Mouse (Mus musculus) limb, embryonic 15.5 days (tissue): ENCODE measurements around the gene Lgi1. TPM values are rescaled to one million over a fixed set of nuclear protein-coding genes. Genes with fewer than 3 reads are reported as not detected.
A peak's percentile ranks its signal among the peaks of the same experiment; 100 is the strongest.

ENCODE experiments used
- ATAC-seq: fragments of 200-750 bp; cut with Nextera tagmentation; 2 replicates; pipeline ENCODE4 v1.8.0; 2017; ENCODE audit warnings: low read depth, moderate TSS enrichment; ENCODE audit not compliant: insufficient number of reproducible peaks, low FRiP score, low TSS enrichment
- H3K27ac ChIP-seq: fragments of 300-500 bp; sonication (generic); 2 replicates; pipeline ENCODE4 v1.5.1; 2015; ENCODE audit warnings: moderate library complexity, mild to moderate bottlenecking, inconsistent platforms
- H3K27me3 ChIP-seq: fragments of 300-500 bp; sonication (generic); 2 replicates; pipeline ENCODE4 v1.6.1; 2015; ENCODE audit warnings: inconsistent platforms
- H3K36me3 ChIP-seq: fragments of 300-500 bp; sonication (generic); 2 replicates; pipeline ENCODE4 v1.6.1; 2015; ENCODE audit warnings: inconsistent platforms
- H3K4me1 ChIP-seq: fragments of 300-500 bp; sonication (generic); 2 replicates; pipeline ENCODE4 v1.6.1; 2015; ENCODE audit warnings: inconsistent platforms
- H3K4me2 ChIP-seq: fragments of 300-500 bp; sonication (generic); 2 replicates; pipeline ENCODE4 v1.6.1; 2015; ENCODE audit warnings: mild to moderate bottlenecking, inconsistent platforms
- H3K4me3 ChIP-seq: fragments of 300-500 bp; sonication (generic); 2 replicates; pipeline ENCODE4 v1.5.1; 2015; ENCODE audit warnings: mild to moderate bottlenecking, inconsistent platforms
- H3K9ac ChIP-seq: fragments of 300-500 bp; sonication (generic); 2 replicates; pipeline ENCODE4 v1.6.1; 2015; ENCODE audit warnings: inconsistent platforms
- H3K9me3 ChIP-seq: fragments of 300-500 bp; sonication (generic); 2 replicates; pipeline ENCODE4 v1.6.1; 2016; ENCODE audit warnings: inconsistent platforms
- WGBS: fragments of 180-500 bp; shearing (Covaris S2); methylation state at CpG from one replicate; pipeline ENCODE4 v1.1.7; 2015; 5-methylcytosine and 5-hydroxymethylcytosine counted together
- polyA plus RNA-seq: library from polyadenylated mRNA; unstranded; fragments of >200 nt; fragmentation: Nextera tagmentation; extraction: Ambion mirVana; gene quantifications from 2 replicates; pipeline ENCODE4 v1.2.1, GENCODE M21; 2015

Lgi1 gene
- polyA plus RNA-seq, result 1.6 and 3.1 TPM in 2 replicates

DNA sequence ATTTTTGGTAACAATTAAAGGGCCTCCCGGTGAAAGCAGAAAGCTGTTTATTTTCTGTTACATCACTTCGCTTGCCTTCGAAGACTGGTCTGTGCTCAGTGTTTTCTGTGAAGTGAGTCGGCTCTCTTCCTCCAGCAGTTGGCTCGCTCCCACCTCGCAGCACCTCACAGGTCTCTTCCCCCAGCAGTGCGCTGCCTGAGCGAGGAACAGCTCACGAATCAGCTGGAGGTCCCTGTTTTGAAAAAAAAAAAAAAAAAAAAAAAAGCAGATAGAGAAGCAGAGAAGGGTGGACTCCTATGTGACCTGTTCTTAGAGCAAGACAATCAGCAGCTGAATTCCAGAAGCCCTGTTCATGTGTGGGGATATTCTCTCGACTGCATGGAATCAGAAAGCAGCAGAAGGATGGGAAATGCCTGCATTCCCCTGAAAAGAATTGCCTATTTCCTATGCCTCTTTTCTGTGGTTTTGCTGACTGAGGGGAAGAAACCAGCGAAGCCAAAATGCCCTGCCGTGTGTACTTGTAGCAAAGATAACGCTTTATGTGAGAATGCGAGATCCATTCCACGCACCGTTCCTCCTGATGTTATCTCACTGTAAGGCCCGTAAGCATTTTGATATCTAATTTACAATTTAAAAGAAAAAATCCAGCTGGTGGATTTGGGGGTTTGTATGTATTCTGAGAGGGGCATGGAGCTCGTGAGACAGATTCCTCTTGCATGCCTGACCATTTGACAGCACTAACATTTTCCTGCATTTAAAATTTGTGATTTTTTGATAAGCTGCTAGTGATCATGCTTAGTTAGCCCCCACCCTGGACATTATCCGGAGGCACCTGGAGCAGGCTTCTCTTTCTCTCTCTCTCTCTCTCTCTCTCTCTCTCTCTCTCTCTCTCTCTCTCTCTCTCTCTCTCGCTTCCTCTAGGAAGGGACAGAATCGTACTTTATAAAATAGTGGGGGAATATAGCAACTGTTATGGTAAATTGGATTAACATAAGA, at the start of gene Lgi1:
Lgi1 (plus strand) TSS at position 32 of the 996 bp plus-strand sequence.
- 0 out of 2 replicates have a peak within 1 kb of the TSS, but pooled peaks have one; percentile 1 for H3K4me3 ChIP-seq
- H3K27me3 ChIP-seq, result peaks cover 5% of the 10 kb centered on the region; the same call in 1 of the 2 replicates
- no peak for ATAC-seq
- H3K4me1 ChIP-seq, result peaks cover 7% of the 10 kb centered on the region; the same call in 1 of the 2 replicates
- no peaks in the 10 kb centered on the region for H3K9me3 ChIP-seq
- no peak within 1 kb of the TSS for H3K27ac ChIP-seq
- H3K4me2 ChIP-seq, result peak within 1 kb of the TSS; percentile 25
- no peaks in the 10 kb centered on the region for H3K36me3 ChIP-seq
- 26% methylated on average over 21 of the region's 21 CpGs for WGBS
- H3K9ac ChIP-seq, result no peak within 1 kb of the TSS

- no peak overlapping the region for H3K4me2 ChIP-seq
- no peaks in the 10 kb centered on the region for H3K4me1 ChIP-seq
- H3K9me3 ChIP-seq, result no peaks in the 10 kb centered on the region
- peaks cover 26% of the 10 kb centered on the region for H3K36me3 ChIP-seq
- H3K4me3 ChIP-seq, result no peak overlapping the region
- no peaks in the 10 kb centered on the region for H3K27me3 ChIP-seq
- H3K27ac ChIP-seq, result no peak overlapping the region
- H3K9ac ChIP-seq, result no peak overlapping the region
- 99% methylated on average over 3 of the region's 3 CpGs for WGBS
- ATAC-seq, result no peak
These were observed 46.6 kb upstream of the Lgi1 start for GRCm38 (mm10) chr19:38217696-38218095.

- peaks cover 8% of the 10 kb centered on the region; the same call in 1 of the 2 replicates for H3K4me1 ChIP-seq
- 7% methylated on average over 12 of the region's 12 CpGs for WGBS
- H3K4me2 ChIP-seq, result peak overlapping the region; percentile 70
- peak overlapping the region; percentile 79 for H3K4me3 ChIP-seq
- no peaks in the 10 kb centered on the region for H3K9me3 ChIP-seq
- H3K36me3 ChIP-seq, result peaks cover 10% of the 10 kb centered on the region
- H3K27me3 ChIP-seq, result no peaks in the 10 kb centered on the region
- peak overlapping the region; percentile 89 for H3K27ac ChIP-seq
- H3K9ac ChIP-seq, result peak overlapping the region; percentile 69
- ATAC-seq, result no peak
These were observed 40.9 kb upstream of the Lgi1 start for GRCm38 (mm10) chr19:38223356-38223904.

DNA sequence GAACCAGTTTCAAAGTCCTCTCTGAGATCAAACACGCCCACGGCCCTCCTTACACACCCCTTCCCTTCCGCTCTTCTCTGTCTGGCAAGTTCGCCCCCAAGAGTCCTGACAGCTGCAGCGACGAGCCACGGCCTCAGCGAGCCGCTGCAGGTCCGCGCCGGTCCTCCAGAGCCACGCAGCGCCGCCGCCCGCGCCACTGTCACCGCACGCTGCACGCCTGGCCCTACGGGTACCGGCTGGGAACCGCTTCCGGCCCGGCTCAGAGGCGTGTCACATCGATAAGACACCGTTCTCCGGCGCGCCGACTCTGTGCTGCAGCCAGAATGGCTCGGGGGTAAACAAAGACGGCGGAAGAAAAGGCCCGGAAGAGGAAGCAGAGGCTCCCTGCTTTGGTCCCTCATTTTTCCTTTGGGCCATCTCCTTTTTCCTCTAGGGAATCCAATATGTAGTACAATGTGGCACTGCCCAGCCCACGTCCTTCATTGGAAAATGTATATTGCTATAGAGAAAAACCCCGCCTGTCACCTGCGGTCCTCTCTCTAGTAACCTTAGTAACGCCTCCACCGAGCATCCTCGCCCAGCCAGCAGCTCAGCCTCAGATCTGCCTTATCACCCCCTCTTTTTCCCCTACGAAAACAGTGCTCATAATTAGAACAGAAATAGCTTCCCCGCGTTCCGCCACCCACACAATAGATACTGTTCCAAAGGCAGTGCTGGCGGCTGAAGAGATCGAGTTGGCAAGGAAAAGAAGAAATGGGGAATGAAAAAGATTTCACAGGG, 40.2 kb upstream of the Lgi1 start, which contains the start of gene Fra10ac1:
Fra10ac1 (minus strand) TSS at position 252 of the 780 bp plus-strand sequence.
- under 1% methylated on average over 49 of the region's 49 CpGs for WGBS
- ATAC-seq, result peak; percentile 93
- H3K9me3 ChIP-seq, result no peaks in the 10 kb centered on the region
- peaks cover 8% of the 10 kb centered on the region; the same call in 1 of the 2 replicates for H3K4me1 ChIP-seq
- H3K9ac ChIP-seq, result peak within 1 kb of the TSS; percentile 69
- no peaks in the 10 kb centered on the region for H3K27me3 ChIP-seq
- peaks cover 5% of the 10 kb centered on the region; the same call in 1 of the 2 replicates for H3K36me3 ChIP-seq
- peak within 1 kb of the TSS; percentile 70 for H3K4me2 ChIP-seq
- peak within 1 kb of the TSS; percentile 89 for H3K27ac ChIP-seq
- peak within 1 kb of the TSS; percentile 79 for H3K4me3 ChIP-seq

- Histone ChIP-seq H3K4me2 (peak overlapping the region; percentile 70), H3K4me1 (peaks cover 8% of the 10 kb centered on the region; the same call in 1 of the 2 replicates), H3K9me3 (no peaks in the 10 kb centered on the region), H3K27me3 (no peaks in the 10 kb centered on the region), H3K27ac (peak overlapping the region; percentile 89; the same call in 1 of the 2 replicates), H3K9ac (no peak overlapping the region), H3K36me3 (peaks cover 2% of the 10 kb centered on the region; the same call in 1 of the 2 replicates), H3K4me3 (peak overlapping the region; percentile 79)
- no peak for ATAC-seq
- 14% methylated on average over 9 of the region's 9 CpGs for WGBS
These were observed 39.7 kb upstream of the Lgi1 start for GRCm38 (mm10) chr19:38224685-38225060.

DNA sequence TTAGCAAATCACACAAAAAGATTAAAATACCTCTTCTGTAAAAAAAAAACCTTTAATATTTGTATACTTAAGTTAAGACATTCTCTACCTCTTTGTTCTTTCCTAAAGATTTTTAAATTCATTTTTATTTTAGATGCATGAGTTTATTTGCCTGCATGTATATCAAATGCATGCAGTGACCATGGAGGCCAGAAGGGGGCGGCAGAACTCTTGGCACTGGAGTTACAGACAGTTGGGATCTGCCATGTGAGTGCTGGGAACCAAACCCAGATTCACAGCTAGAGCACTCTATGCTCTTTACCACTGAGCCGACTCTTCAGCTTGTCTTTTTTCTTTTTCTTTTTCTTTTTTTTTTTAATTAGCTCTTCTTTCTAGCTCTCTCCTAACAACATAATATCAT, 35.6 kb upstream of the Lgi1 start:
- Histone ChIP-seq H3K4me1 (no peaks in the 10 kb centered on the region), H3K4me3 (no peak overlapping the region), H3K27ac (no peak overlapping the region), H3K9ac (no peak overlapping the region), H3K27me3 (no peaks in the 10 kb centered on the region), H3K4me2 (no peak overlapping the region), H3K36me3 (no peaks in the 10 kb centered on the region), H3K9me3 (no peaks in the 10 kb centered on the region)
- WGBS, result 53% methylated on average over 2 of the region's 2 CpGs
- no peak for ATAC-seq

GRCm38 (mm10) chr19:38232087-38232486, 32.2 kb upstream of the Lgi1 start:
- no peaks in the 10 kb centered on the region for H3K36me3 ChIP-seq
- H3K9me3 ChIP-seq, result no peaks in the 10 kb centered on the region
- no peak overlapping the region for H3K4me3 ChIP-seq
- H3K9ac ChIP-seq, result no peak overlapping the region
- no peaks in the 10 kb centered on the region for H3K27me3 ChIP-seq
- no peak overlapping the region for H3K27ac ChIP-seq
- WGBS, result 28% methylated on average over 8 of the region's 8 CpGs
- H3K4me2 ChIP-seq, result no peak overlapping the region
- no peaks in the 10 kb centered on the region for H3K4me1 ChIP-seq
- ATAC-seq, result no peak

- ATAC-seq, result no peak
- Histone ChIP-seq H3K4me3 (no peak overlapping the region), H3K27me3 (no peaks in the 10 kb centered on the region), H3K9me3 (no peaks in the 10 kb centered on the region), H3K36me3 (no peaks in the 10 kb centered on the region), H3K4me2 (no peak overlapping the region), H3K27ac (no peak overlapping the region), H3K4me1 (no peaks in the 10 kb centered on the region), H3K9ac (no peak overlapping the region)
- WGBS, result 7% methylated on average over 4 of the region's 4 CpGs
These were observed 31.8 kb upstream of the Lgi1 start for GRCm38 (mm10) chr19:38232516-38232915.

DNA sequence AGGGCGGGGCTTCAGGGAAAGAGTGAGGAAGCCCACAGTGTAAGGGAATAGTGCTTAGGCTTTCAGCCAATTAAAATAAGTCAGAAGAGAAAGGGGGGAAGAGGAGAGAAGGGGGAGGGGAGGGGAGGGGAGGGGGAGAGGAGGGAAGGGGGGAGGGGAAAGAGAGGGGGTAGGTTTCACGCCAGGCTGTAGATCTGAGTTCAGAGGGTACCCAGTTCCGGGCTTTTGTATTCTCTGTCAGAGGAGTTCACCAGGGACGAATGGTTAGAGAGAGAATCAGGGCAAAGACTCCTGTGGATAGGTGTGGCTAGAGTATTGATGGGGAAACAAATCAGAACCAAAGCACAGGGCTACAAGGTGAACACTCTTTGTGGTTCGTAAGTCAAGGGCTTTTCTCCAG, 27.8 kb upstream of the Lgi1 start:
- H3K36me3 ChIP-seq, result no peaks in the 10 kb centered on the region
- WGBS, result 64% methylated on average over 5 of the region's 5 CpGs
- no peaks in the 10 kb centered on the region for H3K27me3 ChIP-seq
- ATAC-seq, result no peak
- H3K9me3 ChIP-seq, result no peaks in the 10 kb centered on the region
- H3K4me3 ChIP-seq, result no peak overlapping the region
- no peak overlapping the region for H3K9ac ChIP-seq
- H3K27ac ChIP-seq, result no peak overlapping the region
- no peaks in the 10 kb centered on the region for H3K4me1 ChIP-seq
- no peak overlapping the region for H3K4me2 ChIP-seq

DNA sequence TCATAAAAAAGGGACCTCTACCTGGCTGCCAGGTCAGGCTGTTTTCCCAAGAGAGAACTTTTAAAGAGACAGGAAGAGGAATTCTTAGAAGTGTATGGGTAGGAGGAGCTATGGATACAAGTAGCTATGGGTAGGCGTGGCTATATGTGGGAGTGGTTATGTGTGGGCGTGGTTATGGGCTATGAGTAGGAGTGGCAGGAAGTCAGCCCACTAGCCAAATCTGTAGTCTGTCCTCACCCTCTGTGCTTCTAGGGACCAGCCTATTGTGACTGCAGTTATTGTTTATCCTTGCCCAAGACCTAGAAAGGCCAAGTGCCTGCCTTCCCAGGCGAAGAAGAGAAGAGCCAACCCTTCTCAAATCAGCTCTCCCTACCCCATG, 26.5 kb upstream of the Lgi1 start:
- Histone ChIP-seq H3K9me3 (no peaks in the 10 kb centered on the region), H3K4me3 (no peak overlapping the region), H3K4me2 (no peak overlapping the region), H3K27ac (no peak overlapping the region), H3K9ac (no peak overlapping the region), H3K27me3 (no peaks in the 10 kb centered on the region), H3K4me1 (no peaks in the 10 kb centered on the region), H3K36me3 (no peaks in the 10 kb centered on the region)
- ATAC-seq, result no peak
- 43% methylated on average over 3 of the region's 3 CpGs for WGBS

DNA sequence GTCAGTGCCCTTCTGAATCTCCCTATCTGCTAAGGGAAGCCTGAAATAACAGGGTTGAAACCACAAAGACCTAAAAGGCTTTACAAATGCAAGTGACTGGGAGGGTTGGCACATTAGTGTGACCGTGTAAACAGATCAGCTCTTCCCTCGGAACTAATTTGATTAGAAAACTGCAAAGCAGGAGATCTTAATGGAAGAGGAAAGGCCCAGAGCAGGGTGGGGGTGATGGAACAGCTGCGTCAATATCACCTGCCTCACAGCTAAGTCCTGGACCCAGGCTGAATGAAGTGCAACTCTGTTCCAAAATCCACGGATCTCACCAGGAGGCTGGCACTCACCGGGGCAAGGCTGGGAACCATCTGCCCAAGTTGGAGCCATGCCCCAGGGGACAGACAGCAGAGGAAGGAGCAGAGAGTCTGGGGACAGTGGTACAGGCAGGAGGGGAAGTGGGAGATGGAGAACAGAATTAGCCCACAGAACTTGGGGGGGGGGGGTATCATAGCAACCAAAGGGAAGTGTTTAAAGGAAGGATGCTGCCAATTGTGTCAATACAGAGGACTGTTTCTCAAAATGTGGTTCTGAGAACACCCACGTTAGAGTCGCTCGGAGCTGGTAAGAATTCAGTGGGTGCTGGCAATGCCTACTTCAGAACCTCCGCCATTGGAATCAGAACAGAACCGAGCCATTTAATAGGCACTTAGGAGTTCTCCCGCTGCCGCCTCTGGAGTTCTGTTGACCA, 26.0 kb upstream of the Lgi1 start:
- Histone ChIP-seq H3K4me1 (no peaks in the 10 kb centered on the region), H3K9ac (no peak overlapping the region), H3K4me3 (no peak overlapping the region), H3K27ac (no peak overlapping the region), H3K4me2 (no peak overlapping the region), H3K9me3 (no peaks in the 10 kb centered on the region), H3K36me3 (no peaks in the 10 kb centered on the region), H3K27me3 (no peaks in the 10 kb centered on the region)
- WGBS, result 64% methylated on average over 12 of the region's 12 CpGs
- ATAC-seq, result no peak
